Mouse (Mus musculus): ENCODE data around the gene Gnai2. TPM values are rescaled to one million over a fixed set of nuclear protein-coding genes. Genes with fewer than 3 reads are reported as not detected.
A peak's percentile ranks its signal among the peaks of the same experiment; 100 is the strongest.
"Not testable (repeated sequence)": the region's sequence is repeated elsewhere in the genome, so short reads cannot be mapped to it uniquely, and the experiment has no call there.

The Gnai2 gene
- 100 to 1,000 TPM; 241 to 257 TPM for total RNA-seq (2021)

DNA sequence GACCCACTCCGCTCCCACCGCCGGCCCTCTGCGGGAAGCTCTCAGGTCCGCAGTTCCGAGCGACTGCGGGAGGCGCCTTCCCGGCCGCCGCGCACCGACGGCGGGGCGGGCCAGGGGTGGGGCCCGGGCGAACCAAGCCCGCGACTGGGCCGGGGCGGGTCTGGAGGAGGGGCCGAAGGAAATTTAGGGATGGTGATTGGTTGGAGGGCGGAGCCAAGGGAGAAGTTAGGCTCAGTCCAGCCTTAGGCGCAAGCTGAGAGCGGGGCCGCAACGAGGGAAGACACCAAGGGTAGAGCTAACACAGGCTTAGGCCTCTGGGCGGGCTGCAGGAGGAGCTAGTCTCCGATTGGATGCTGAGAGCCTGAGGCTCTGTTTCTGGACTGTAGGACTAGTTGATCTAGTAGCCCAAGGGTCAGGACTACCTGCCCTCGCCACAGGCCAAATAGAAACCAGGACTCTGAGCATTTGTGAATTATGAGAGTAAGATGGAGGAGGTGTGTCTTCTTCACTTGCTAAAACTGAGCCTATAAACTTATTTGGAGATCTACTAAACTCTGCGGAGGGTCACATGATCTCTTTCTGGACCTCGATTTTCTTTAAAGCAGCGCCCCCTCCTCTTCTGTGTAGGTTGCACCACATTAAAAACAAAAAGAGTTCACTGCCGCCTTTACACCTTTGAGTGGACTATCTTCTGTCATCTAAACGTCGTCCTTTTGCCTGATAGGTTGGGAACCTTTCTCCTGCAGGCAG lies at the start of gene Gnai2:
TSS of gene Gnai2 (minus strand) at position 89 of the 750 bp plus-strand sequence.
- peak; percentile 97 for DNase-seq (ENCODE audit: low spot score)
- intact Hi-C loops (cut with DNase I): loop anchor here (2.0 kb wide), 1 partner anchor 15 kb away; no protein-coding TSS in a partner anchor

DNA sequence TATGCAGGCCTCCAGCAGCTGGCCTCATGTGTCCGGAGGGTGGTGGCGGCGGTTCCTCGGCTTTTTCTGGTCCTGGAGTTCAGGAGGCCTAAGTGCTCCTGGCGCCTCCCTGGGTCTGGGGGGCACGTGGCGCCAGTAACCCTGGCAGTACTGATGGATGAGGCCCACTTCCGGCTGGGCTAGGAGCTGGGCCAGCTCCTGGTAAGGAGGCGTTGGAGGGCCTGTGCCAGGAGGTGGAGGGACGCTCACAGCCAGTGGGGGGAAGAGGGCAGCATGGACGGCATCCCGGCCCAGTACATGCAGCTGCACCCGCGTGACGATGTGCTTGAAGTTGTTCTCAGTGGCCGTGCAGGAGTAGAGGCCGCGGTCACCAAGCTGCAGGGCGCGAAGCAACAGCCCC lies 47.2 kb upstream of the Gnai2 start:
- intact Hi-C loops (cut with DNase I): no loop called here
- DNase-seq (ENCODE audit: low spot score): no peak

- DNase-seq (ENCODE audit: low spot score): no peak
- intact Hi-C loops (cut with DNase I): no loop called here
Observed at GRCm38 (mm10) chr9:107679501-107679900, 44.3 kb upstream of the Gnai2 start, which contains the start of gene Gnat1. Gene Gnat1 (minus strand): TSS chr9:107679712.

GRCm38 (mm10) chr9:107678861-107679260 lies 43.7 kb upstream of the Gnai2 start:
- intact Hi-C loops (cut with DNase I): no loop called here
- no peak for DNase-seq (ENCODE audit: low spot score)

DNA sequence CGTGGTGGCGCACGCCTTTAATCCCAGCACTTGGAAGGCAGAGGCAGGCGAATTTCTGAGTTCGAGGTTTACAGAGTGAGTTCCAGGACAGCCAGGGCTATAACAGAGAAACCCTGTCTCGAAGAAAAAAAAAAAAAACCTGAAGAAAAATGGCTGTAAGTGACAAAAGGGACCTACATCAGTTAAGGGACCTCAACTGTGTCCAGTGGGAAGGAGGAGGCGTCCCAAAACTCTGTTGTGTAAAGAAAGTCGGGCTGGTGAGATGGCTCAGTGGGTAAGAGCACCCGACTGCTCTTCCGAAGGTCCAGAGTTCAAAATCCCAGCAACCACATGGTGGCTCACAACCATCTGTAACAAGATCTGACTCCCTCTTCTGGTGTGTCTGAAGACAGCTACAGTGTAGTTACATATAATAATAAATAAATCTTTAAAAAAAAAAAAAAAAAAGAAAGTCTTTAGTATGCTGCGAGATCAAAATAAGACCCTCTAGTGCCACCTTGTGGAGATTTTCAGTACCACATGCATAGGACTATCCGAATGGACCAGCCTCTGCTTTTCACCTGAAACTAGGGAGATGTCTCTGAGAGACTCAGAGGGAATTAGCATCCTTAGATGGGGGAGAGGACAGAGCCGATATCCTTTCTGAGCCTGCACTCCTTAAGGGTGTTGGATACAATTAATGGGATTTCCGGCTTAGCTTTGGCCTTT lies 42.8 kb upstream of the Gnai2 start:
- intact Hi-C loops (cut with DNase I); DNase-seq (ENCODE audit: low spot score): not testable (repeated sequence)

DNA sequence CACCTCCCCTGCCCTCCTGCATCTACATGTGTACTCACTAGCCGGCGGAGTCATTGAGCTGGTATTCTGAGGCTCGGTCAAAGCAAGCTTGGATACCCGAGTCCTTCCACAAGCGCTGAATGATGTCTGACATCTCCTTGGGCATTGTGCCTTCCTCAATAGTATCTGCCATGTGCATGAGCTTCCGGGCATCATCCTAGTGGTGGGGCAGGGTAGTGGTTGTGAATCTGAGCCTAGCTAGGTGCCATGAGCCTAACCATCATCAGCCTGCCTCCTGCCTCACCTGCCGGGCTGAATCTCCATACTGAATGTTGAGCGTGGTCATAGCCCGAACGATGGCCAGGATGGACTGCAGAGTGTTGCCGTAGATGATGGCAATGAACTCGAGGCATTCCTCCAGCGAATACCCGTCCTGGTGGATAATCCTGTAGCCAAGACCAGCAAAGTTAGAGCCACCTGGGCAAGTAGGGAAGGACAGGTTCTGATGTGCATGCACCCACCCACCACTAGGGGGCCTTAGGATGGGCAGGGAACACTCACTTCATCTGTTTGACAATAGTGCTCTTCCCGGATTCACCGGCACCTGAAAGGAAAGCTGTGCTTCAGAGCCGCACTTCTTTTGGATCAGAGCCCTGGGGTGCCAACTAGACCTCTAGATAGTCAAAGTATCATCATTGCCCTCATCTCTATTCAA lies 42.1 kb upstream of the Gnai2 start:
- DNase-seq (ENCODE audit: low spot score): no peak
- intact Hi-C loops (cut with DNase I): no loop called here

- DNase-seq (ENCODE audit: low spot score): no peak
- intact Hi-C loops (cut with DNase I): loop anchor here (1.0 kb wide), 2 partner anchors 31 to 74 kb away; no protein-coding TSS in a partner anchor
Observed at GRCm38 (mm10) chr9:107676302-107676701, 41.1 kb upstream of the Gnai2 start.

- peak; percentile 38 for DNase-seq (ENCODE audit: low spot score)
- intact Hi-C loops (cut with DNase I): loop anchor here (1.0 kb wide), 2 partner anchors 30 to 73 kb away; no protein-coding TSS in a partner anchor
Observed at GRCm38 (mm10) chr9:107675671-107676301, 40.6 kb upstream of the Gnai2 start.

DNA sequence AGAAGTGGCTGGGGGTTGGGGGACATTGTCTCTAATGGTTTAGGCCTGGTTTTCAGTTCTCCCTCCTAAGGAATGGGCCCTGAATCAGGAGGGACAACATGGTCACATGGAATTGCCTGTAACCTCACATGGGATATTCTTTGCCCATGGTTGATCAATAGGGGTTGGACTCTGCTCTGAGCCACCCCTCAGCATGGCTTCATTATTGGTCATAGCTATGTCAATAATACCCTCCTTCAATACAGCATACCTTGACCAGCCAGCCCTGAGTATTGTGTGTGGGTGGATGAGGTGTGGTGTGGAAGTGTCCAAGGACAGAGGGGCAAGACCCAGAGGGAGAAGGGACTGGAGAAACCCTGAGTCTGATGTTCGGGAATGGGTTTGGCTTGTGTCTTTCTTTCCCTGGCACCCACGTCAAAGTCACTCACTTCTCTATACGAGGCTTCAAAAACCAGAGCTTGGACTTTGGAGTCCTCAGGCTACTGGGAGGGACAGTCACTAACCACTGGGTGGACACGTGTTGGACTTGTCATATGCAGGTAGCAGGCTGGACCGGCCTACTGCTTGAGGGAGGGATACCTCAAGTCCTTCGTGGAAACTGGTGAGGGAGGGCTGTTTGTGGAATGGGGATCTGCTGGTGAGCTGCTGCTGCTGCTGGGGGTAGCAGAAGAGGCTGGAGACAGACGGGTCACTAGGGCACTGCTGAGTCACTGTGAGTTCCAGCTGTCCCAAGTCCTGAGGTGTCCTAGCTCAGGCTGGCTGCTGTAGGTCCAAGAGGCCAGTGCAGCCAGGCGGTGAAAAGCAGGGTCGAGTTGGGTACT lies 39.7 kb upstream of the Gnai2 start:
- no peak for DNase-seq (ENCODE audit: low spot score)
- intact Hi-C loops (cut with DNase I): no loop called here

DNA sequence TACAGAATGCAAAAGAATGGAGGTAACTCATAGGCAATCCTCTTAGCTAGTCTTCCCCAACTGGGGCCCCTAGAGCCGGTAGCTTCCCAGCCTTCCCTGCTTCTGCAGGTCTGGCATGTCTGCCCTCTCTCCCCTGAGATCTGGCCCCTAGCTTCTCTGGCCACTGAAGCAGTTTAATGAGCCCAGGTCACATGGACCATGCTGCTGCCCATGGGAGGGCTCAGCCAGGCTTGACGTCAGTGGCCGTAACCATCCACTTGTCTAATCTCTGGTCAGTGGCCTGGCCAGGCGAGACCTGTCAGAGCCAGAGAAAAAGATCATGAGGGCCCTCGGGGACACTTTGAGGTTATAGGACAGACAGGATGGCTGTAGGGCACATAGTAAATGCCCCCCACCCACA lies 35.1 kb upstream of the Gnai2 start:
- intact Hi-C loops (cut with DNase I): no loop called here
- peak; percentile 46 for DNase-seq (ENCODE audit: low spot score)

GRCm38 (mm10) chr9:107669480-107669945 lies 34.3 kb upstream of the Gnai2 start, which contains the start of gene Slc38a3:
Gene Slc38a3 (minus strand): TSS chr9:107669530.
- intact Hi-C loops (cut with DNase I): no loop called here
- DNase-seq (ENCODE audit: low spot score): no peak

DNA sequence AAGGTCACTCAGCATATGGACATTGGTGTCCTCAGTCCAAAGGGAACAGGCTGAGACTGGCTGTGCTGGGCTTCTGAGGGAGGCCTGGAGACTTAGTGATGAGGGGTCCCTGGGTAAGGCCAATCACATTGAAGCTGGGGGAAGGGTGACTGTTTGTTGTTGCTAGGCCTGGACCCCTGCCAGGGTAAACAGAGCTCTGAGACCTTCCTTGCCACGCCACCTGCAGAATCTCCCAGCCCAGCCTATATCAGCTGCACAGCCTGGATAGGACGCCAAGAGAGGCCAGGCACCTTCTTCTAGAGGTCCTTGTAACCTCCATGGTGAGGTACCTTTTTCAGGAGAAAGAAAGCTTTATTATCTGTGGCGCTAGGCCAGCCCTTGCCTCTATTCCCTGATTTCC lies 33.7 kb upstream of the Gnai2 start:
- no peak for DNase-seq (ENCODE audit: low spot score)
- intact Hi-C loops (cut with DNase I): no loop called here

DNA sequence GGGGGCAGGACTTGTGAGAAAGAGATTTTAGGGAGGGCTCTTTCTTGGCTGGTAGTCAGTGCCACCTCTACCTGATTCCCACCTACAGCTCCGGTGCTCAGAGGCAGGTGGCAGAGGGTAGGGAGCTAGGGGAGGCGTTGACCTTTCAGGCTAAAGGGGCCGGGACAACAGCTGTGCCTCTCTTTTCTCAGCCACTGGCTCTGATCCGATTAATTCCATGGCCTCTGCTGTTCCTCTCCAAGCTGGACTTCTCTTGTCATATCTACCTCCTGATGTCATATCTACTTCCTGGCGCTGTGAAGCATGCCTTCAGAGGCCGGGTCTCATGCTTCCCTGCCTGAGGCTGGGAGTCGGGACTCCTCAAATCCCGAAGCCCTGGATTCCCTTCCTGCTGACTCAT lies 32.8 kb upstream of the Gnai2 start:
- intact Hi-C loops (cut with DNase I): no loop called here
- no peak for DNase-seq (ENCODE audit: low spot score)

- intact Hi-C loops (cut with DNase I): no loop called here
- peak; percentile 42 for DNase-seq (ENCODE audit: low spot score)
Observed at GRCm38 (mm10) chr9:107667219-107667618, 32.1 kb upstream of the Gnai2 start.

DNA sequence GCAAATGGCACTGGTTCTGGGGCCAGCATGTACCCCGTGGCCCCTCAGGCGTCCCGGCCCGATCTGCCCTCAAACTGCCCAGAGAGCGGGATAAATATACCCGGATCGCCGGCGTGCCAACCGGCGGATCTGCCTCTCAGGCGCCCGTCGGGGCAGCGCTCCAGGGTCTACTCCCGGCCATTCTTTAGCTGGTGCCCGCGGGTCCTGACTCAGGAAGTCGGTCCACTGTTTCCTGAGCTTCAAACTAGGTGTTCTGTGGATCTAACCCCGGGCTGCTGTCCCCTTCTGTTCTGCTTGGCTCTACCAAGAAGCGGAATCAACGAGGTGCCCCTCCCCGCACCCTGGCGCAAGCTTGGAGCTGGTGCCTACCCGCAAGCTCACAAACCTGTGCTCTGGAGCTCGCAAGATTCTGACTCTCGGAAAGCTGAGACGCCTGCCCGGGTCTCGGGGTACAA lies 31.6 kb upstream of the Gnai2 start:
- intact Hi-C loops (cut with DNase I): no loop called here
- DNase-seq (ENCODE audit: low spot score): no peak

DNA sequence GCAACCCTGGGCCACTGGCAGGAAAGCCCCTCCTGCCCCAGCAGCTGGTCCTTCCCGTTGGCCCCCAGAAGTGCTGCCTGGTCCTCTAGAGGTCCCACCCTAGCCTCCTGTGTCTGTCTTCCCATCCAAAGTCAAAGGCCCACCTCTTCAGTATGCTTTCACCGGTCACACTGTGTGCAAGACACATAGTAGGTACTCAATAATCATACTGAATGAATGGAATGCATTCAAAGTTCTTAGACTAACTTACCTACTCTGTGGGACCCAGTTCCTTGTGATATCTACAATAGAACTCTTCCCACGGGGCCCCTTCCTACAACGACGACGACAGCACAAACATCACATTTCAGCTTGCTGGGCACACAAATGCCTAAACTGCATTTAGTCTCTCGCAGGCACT lies 30.1 kb upstream of the Gnai2 start:
- intact Hi-C loops (cut with DNase I): no loop called here
- DNase-seq (ENCODE audit: low spot score): no peak

- intact Hi-C loops (cut with DNase I): no loop called here
- no peak for DNase-seq (ENCODE audit: low spot score)
Observed at GRCm38 (mm10) chr9:107663525-107663924, 28.4 kb upstream of the Gnai2 start.

DNA sequence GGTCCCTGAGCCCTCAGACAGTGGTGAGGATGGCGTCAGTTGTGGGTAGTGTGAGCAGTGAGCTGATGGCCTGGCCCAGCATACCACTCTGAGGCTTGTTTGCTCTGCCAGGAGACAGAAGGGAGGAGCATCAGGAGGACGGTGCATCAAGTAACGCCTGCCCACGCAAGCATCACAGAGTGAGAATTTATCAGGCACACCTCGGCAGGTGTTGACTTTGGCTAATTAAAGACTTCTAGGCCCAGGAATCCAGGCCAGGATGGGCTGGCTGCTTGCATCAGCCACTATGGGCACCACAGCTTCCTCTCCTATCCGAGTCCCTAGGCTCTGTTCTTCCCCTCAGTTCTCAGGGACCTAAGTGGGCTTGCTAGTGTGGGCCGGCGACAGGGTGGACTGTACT lies 27.2 kb upstream of the Gnai2 start:
- no peak for DNase-seq (ENCODE audit: low spot score)
- intact Hi-C loops (cut with DNase I): no loop called here

GRCm38 (mm10) chr9:107660777-107661176 lies 25.6 kb upstream of the Gnai2 start:
- DNase-seq (ENCODE audit: low spot score): no peak
- intact Hi-C loops (cut with DNase I): no loop called here

All from heart, postnatal 25 days (tissue).